Mouse (Mus musculus) cerebellum, adult 8-10 months (tissue): ENCODE results near the gene Eml6.
"Not testable (repeated sequence)": the region's sequence is repeated elsewhere in the genome, so short reads cannot be mapped to it uniquely, and the experiment has no call there.

Experiments used
- DNase-seq: peaks from one replicate; pipeline ENCODE4 v3.0.0; 2022

The Eml6 gene

DNA sequence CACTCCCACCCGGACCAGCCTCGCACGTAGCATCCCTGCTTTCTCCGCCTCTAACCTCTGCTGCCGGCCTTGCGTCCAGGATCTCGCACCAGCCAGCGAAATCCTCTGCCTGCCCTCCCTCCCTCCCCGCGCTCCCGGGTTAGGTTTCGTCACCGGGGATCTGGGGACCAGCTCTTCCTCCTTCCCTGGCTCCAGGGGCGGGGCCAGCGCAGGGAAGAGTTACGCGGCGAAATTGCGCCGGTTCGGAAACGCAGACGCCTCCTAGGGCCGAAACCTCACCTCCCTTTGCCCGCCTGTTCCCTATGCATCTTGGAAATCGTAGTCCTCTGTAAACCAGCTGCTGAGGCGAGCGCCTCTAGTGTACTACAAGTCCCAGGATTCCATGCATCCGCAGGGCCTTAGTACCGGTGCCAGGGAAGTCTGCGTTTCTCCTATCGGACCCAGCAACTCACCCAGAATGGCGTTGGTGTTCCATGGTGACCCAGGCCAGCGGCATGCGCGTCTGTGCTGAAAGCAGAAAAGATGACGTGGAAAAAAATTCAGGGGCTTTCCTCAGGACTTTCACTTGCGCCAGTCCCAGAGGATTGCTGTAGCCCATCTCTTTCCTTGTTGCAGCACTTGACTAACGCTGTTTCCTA lies at the start of gene Eml6:
Gene Eml6, minus strand, starts transcription at position 199 of the 638 bp plus-strand sequence.
- peak; percentile 97 for DNase-seq

GRCm38 (mm10) chr11:30057299-30057698 lies 31.5 kb upstream of the Eml6 start:
- no peak for DNase-seq

GRCm38 (mm10) chr11:30025144-30025543 lies 689 bp downstream of the Eml6 start:
- DNase-seq, result no peak

GRCm38 (mm10) chr11:30024261-30025071 lies 1.4 kb downstream of the Eml6 start:
- DNase-seq, result peak; percentile 69

DNA sequence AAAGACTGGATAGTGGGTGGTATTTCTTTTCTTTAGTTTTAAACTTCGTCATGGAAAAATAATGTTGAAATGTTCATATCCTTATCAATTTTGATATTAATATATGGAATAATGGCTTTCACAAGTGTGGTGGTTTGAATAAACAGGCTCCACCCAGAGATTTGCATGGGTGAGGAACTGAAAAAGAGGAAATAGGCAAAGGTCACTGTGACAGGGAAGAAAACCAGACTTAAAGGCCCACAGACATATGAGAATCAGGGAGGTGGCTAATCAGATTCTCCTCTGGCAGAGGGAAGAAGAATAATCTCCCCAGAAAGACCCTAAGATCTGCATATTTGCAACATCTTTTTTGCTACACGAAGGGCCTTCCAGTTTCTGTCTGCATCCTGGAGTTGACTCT lies 39.6 kb downstream of the Eml6 start:
- no peak for DNase-seq

DNA sequence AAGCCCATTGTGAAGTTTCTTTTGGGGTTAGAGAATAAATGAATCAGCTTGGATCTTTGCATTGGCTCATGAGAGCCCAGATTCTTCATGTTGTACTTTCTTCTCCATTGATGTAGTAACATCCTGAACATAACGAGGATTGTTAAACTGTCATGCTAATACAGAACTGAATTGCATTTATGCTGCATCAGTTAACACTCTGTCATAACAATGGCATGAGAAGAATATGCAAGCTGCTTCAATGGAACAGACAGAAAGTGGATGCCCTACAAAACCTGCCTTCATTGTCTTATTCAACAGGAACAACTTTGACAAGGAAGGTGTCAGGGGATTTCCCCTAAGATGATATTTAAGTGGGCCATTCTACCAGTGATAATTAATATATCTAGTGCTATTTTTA lies 57.0 kb downstream of the Eml6 start:
- no peak for DNase-seq

GRCm38 (mm10) chr11:29959366-29959765 lies 66.5 kb downstream of the Eml6 start:
- no peak for DNase-seq

GRCm38 (mm10) chr11:29944661-29945060 lies 81.2 kb downstream of the Eml6 start:
- no peak for DNase-seq

- no peak for DNase-seq
Observed at GRCm38 (mm10) chr11:29924332-29924731, 101.5 kb downstream of the Eml6 start.

DNA sequence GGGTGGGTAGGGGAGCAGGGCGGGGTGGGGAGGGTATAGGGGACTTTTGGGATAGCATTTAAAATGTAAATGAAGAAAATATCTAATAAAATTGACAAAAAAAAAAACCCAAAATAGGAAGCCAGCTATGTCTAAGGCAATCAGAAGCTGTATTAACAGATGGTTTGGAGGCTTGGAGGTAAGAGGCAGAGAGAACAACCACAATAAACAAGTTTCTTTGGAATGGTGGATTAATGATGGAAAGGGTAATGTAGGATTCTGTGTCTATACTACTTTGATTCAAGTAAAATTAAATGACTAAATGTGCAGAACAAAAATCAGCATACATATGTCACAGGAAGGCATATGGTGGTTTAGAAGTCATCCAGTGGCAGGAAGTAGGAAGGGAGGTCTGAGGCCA lies 102.0 kb downstream of the Eml6 start:
- DNase-seq, result no peak

DNA sequence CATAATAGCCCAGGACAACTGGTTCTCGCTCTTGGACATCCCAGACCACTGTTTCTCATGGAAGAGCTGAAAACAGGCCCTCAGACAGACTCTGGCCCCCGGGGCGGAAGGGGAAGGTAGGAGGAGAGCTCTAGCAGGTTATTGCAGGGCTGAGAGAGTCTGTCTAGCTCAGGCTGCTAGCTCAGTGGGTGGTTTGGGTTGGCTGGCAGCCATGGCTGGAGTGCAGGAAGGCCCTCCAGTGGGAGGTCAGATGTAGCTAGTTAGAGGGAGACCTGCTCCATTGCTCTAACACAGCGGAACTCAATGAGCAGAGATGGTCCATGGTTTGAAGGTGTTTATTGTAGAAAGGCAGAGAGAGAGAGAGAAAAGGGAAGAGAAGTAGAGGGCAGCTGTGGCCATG lies 112.7 kb downstream of the Eml6 start:
- peak; percentile 33 for DNase-seq

- no peak for DNase-seq
Observed at GRCm38 (mm10) chr11:29909330-29909729, 116.5 kb downstream of the Eml6 start.

- peak; percentile 56 for DNase-seq
Observed at GRCm38 (mm10) chr11:29885160-29885559, 140.7 kb downstream of the Eml6 start.

DNA sequence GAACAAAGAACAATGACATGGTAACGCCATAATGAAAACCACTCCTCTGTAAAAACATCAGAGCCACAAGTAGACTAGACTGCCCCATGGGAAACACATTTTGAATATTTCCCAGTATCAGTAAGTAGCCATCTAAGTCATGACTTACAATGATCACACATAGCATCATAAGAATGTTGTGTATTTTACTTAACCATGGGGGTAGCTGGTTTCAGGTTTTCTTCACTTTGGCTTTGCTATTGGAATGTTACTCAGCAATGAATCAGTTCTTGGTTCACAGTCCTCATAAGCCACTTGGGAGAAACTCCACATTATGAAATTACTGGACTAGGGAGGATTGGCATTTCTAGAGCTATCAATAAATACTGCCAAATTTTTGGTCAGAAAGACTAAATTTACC lies 141.5 kb downstream of the Eml6 start:
- DNase-seq, result no peak

DNA sequence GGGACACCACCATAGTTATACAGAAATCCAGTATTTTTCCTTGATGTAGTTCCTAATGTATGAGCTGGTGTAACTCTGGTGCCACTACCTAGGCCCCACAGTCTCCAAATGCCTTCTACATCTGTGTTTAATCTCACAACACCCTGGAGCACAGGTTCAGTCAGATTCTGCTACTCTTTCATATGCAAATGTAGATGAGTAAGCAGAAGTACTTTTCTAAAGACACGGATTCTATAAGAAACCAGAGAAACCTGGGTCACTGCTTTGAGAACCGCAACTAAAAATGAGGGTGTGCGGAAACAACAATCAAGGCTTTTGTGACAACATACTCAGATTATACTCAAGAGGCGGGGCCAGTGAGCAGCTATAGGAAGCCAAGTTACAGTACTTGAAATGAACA lies 142.8 kb downstream of the Eml6 start:
- DNase-seq, result no peak

DNA sequence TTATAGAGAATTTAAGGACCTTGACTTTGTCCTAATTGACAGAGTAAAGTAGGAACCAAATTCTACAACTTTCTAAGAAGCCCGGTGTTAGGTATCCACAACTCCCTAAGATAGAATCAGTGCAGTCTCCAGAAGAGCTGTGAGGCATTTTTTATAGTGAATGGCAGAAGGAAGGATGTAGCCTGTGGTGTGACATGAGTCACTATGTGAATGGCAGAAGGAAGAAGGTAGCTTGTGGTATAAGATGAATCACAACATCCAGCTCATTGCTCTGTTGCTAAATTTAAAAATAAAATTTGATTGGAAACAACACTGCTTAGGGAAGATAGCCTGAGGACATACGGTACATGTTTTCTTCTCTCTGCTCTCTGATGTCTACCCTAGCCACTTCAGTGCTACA lies 146.2 kb downstream of the Eml6 start:
- DNase-seq, result no peak

GRCm38 (mm10) chr11:29877981-29878380 lies 147.9 kb downstream of the Eml6 start:
- no peak for DNase-seq

DNA sequence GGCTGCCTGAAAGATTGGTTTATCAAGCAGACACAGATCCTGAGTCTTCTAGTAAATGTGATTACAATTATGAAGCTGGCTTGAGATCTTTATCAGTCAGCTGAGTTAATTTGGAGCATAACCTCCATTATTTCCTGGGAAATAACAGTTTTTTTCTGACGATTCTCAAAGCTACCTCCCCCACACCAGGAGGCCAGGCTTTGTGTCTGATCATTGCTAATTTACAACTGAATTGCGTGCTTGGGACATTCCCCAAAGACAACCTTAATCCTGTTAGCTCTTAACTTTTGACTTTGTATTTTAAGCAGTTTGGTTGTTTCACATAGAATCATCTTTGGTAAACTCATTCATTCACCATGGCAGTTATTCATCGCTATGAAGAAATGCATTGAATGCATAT lies 148.6 kb downstream of the Eml6 start:
- no peak for DNase-seq

DNA sequence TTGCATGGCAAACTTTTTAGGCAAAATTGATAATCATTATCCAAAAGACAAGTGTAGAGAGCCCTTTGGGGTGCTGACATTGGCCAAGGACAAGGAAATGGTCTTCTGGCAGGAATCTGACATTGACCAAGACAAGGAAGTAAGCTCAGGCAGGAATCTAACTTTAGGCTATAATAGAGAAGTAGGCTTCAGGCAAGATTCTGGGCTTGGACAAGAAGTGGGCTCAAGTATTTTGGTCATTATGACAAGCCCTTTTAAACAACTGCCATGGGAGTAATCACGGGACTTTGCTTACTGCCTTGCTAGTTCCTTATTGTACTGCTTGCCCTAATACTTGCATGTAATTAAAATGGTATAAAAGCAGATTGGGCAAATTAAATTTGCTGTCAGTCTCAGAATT lies 151.1 kb downstream of the Eml6 start:
- not testable (repeated sequence) for DNase-seq

DNA sequence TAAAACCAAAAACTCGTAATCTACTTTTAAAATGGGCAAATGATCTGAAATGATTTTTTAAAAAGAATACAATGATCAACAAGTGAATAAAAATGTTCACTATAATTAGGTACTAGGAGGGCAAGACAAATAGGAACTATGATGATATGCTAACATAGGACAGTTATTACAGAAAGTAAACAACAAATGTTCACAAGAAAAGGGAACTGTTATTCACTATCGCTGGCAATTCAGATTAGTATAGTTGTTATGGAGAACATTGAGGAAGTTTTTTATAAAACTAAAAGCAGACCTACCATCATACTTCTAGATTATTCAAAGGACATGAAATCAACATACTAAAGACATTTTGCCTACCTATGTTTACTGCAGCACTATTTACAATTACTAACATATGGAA lies 155.7 kb downstream of the Eml6 start:
- no peak for DNase-seq

DNA sequence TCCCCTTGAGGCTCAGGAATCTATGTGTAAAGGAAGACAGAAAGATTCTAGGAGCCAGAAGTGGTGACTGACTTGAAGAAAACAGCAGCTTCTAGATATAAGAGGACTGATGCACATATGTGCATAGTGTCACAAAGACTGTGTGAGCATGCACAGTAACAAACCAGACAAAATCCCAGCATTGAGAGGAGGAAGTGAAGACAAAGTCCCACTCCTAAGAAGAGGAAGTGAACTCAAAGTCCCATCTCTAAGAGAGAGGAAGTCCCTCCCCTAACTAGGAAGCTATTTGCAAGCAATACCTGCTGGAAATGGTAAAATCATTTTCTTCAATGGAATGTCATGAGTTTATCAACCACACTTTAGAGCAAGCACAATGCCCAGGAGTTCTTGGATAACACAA lies 161.6 kb downstream of the Eml6 start:
- DNase-seq, result no peak

DNA sequence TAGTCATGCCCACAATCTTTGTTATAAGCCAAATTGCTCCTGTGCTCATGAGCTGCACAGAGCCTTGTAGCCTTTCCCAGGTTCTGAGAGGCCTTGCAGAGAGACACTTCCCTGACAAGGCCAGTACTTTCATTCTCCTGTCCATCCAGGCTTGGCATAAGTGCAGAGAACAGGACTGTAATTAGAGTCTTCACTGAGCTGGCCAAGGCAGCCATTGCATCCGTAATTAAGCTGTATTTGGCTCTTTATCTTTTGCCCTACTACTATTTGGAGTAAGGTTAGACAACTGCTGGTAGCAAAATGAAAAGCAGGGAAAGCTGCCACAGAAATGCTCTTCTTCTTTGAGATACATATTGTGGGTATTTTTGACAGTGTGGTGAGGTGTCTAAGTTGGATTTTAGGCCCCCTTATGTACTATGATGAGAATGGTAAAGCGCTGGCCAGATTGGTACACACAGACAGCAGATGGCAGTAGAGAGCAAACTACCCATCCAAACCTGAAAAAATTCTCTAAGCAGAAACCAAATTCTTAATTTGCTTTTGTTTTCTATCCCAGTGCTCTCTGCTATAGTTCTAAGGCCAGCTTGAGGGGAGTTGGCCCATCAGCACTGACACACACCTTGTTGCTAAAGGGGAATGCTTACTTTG lies 164.0 kb downstream of the Eml6 start:
- DNase-seq, result peak; percentile 42

- no peak for DNase-seq
Observed at GRCm38 (mm10) chr11:29861040-29861439, 164.8 kb downstream of the Eml6 start.

GRCm38 (mm10) chr11:29840606-29841227 lies 185.1 kb downstream of the Eml6 start:
- DNase-seq, result no peak
